Mouse (Mus musculus) midbrain, embryonic 16.5 days (tissue): ENCODE results near the gene Nedd8. TPM values are rescaled to one million over a fixed set of nuclear protein-coding genes. Genes with fewer than 3 reads are reported as not detected.
A peak's percentile ranks its signal among the peaks of the same experiment; 100 is the strongest.

Experiments used
- ATAC-seq: fragments of 200-750 bp; cut with Nextera tagmentation; 2 replicates; pipeline ENCODE4 v1.8.0; 2017; ENCODE audit warnings: moderate TSS enrichment
- H3K27ac ChIP-seq: fragments of 300-500 bp; sonication (generic); 2 replicates; pipeline ENCODE4 v1.5.1; 2014; ENCODE audit warnings: mild to moderate bottlenecking, low read length, mixed read lengths
- H3K27me3 ChIP-seq: fragments of 300-500 bp; sonication (generic); 2 replicates; pipeline ENCODE4 v1.6.1; 2014; ENCODE audit warnings: low read depth, low read length, mixed read lengths; ENCODE audit not compliant: control insufficient read depth, insufficient read depth
- H3K36me3 ChIP-seq: fragments of 300-500 bp; sonication (generic); 2 replicates; pipeline ENCODE4 v1.6.1; 2014; ENCODE audit warnings: mild to moderate bottlenecking, low read length, moderate library complexity, mixed read lengths; ENCODE audit not compliant: control insufficient read depth, insufficient read depth
- H3K4me1 ChIP-seq: fragments of 300-500 bp; sonication (generic); 2 replicates; pipeline ENCODE4 v1.6.1; 2014; ENCODE audit warnings: mild to moderate bottlenecking, low read length, mixed read lengths; ENCODE audit not compliant: control insufficient read depth, insufficient read depth
- H3K4me2 ChIP-seq: fragments of 300-500 bp; sonication (generic); 2 replicates; pipeline ENCODE4 v1.6.1; 2014; ENCODE audit warnings: mild to moderate bottlenecking, low read length, mixed read lengths
- H3K4me3 ChIP-seq: fragments of 300-500 bp; sonication (generic); 2 replicates; pipeline ENCODE4 v1.5.1; 2014; ENCODE audit warnings: low read depth, mild to moderate bottlenecking, low read length, moderate library complexity, mixed read lengths
- H3K9ac ChIP-seq: fragments of 300-500 bp; sonication (generic); 2 replicates; pipeline ENCODE4 v1.6.1; 2014; ENCODE audit warnings: low read depth, low read length, mixed read lengths
- H3K9me3 ChIP-seq: fragments of 300-500 bp; sonication (generic); replicated peaks from 2 replicates; pipeline ENCODE4 v1.6.1; 2014; ENCODE audit warnings: mild to moderate bottlenecking, low read length, mixed read lengths; ENCODE audit not compliant: control insufficient read depth, poor library complexity, severe bottlenecking
- WGBS: fragments of 180-500 bp; shearing (Covaris S2); extraction: QIAGEN DNeasy Blood & Tissue Kit; methylation state at CpG from one replicate; pipeline ENCODE4 v1.1.7; 2014; 5-methylcytosine and 5-hydroxymethylcytosine counted together
- polyA plus RNA-seq: library from polyadenylated mRNA; unstranded; fragments of >200 nt; fragmentation: Nextera tagmentation; extraction: Ambion mirVana; gene quantifications from 2 replicates; pipeline ENCODE4 v1.2.1, GENCODE M21; 2015

The Nedd8 gene
- 532 and 551 TPM in 2 replicates for polyA plus RNA-seq

DNA sequence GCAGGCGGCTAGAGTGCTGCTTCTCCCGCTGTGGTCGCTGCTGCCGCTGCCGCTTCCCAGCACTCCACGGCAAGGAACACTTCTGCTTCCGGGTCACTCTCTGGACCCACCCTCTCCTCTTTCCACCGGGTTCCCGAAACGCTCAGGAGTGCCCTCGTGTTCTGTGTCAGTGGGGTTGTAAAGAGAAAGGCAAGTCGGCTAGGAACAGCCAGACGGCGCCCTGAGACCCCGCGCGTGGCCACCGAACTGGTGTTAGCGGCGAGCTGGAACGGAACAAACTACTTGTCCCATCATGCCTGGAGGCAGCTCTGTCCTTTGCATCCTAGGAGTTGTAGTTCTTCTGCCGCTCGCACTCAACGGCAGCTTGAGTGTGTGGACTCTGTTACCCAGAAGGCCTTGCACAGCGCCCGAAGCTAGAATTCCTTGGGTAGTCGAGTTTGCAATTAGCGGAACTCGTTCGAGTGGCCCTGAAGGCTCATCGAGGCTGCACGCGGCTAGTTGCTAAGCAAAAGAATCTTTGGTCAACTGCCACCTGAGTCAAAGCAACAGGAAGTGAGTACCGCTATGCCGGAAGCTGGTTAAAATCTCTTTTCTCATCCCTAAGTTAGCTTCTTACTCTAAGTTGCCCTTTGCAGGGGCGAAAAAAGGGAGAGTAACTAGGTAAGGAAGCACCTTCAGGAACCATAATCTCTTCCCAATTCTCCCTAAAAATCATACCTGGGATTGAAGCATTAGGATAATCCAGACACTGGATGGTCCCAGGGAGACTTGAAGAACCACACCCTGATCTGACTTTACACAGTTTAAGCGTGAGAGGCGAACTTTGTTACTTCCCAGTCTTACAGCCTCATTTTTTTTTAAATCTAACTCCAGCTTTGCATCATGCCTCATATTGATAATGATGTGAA is at the start of gene Nedd8, which contains the start of gene Gmpr2:
Gene Nedd8 (minus strand): TSS at position 292 of the 908 bp plus-strand sequence.
Gene Gmpr2 (plus strand): TSS at position 109 of the 908 bp plus-strand sequence.
- peak within 1 kb of the TSS; percentile 85 for H3K9ac ChIP-seq
- H3K4me3 ChIP-seq: peak within 1 kb of the TSS; percentile 85
- ATAC-seq: peak; percentile 98
- WGBS: 1% methylated on average over 38 of the region's 38 CpGs
- H3K27ac ChIP-seq: peak within 1 kb of the TSS; percentile 90
- H3K27me3 ChIP-seq: no peaks in the 10 kb centered on the region
- peaks cover 8% of the 10 kb centered on the region for H3K36me3 ChIP-seq
- peaks cover 19% of the 10 kb centered on the region for H3K4me1 ChIP-seq
- H3K4me2 ChIP-seq: peak within 1 kb of the TSS; percentile 85
- H3K9me3 ChIP-seq: no peaks in the 10 kb centered on the region

DNA sequence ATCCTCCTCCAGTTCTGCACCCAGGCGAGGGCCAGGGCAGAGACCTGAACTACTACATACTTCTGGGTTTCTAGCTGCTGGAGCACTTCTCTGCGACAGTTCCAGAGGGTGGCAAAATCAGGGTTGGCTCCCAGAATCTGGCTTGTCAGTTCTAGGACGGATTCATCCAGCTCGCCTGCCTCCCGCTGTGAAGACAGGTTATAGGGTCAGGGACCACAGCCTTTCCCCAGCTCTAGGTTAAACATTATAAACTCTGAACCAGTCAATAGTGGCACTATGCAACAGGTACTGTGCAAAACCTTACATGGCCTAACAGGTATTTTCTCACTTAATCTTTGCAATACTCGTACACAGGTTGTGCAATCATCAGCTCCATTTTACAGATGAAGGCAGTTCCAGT is 49.2 kb upstream of the Nedd8 start:
- Histone ChIP-seq H3K36me3 (peaks cover 17% of the 10 kb centered on the region; the same call in 1 of the 2 replicates), H3K9me3 (no peaks in the 10 kb centered on the region), H3K9ac (peak overlapping the region; percentile 75; the same call in 1 of the 2 replicates), H3K27ac (peak overlapping the region; percentile 82; the same call in 1 of the 2 replicates), H3K4me3 (peak overlapping the region; percentile 69), H3K27me3 (no peaks in the 10 kb centered on the region), H3K4me2 (peak overlapping the region; percentile 79), H3K4me1 (peaks cover 14% of the 10 kb centered on the region)
- no peak for ATAC-seq
- 72% methylated on average over 6 of the region's 6 CpGs for WGBS

DNA sequence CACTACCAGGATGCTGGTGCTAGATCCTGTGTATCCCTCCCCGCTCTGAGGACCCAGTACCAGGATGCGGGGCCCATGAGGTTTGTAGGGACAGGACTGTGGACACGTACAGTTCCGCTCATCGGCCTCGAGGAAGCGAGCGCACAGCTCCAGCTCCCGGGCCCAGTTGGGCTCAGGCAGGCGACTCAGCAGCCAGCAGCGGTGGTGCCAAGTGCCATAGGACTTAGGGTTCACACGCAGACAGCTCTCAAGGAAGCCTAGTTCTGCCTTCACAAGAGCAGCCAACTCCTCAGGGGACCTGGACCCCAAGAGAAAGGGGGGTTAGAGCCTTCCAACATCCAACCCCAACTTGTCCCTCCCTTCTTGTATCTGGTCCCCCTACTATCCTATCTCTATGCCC is 48.7 kb upstream of the Nedd8 start:
- Histone ChIP-seq H3K36me3 (peaks cover 17% of the 10 kb centered on the region; the same call in 1 of the 2 replicates), H3K4me3 (no peak overlapping the region), H3K9me3 (no peaks in the 10 kb centered on the region), H3K27me3 (no peaks in the 10 kb centered on the region), H3K27ac (no peak overlapping the region), H3K4me2 (peak overlapping the region; percentile 79; the same call in 1 of the 2 replicates), H3K9ac (no peak overlapping the region; the same call in 1 of the 2 replicates), H3K4me1 (peaks cover 14% of the 10 kb centered on the region)
- WGBS: 93% methylated on average over 12 of the region's 12 CpGs
- ATAC-seq: no peak

- no peaks in the 10 kb centered on the region for H3K9me3 ChIP-seq
- no peak overlapping the region for H3K4me3 ChIP-seq
- no peak overlapping the region for H3K9ac ChIP-seq
- peaks cover 17% of the 10 kb centered on the region; the same call in 1 of the 2 replicates for H3K36me3 ChIP-seq
- WGBS: 89% methylated on average over 6 of the region's 6 CpGs
- no peak overlapping the region for H3K4me2 ChIP-seq
- H3K27me3 ChIP-seq: no peaks in the 10 kb centered on the region
- H3K27ac ChIP-seq: no peak overlapping the region
- peaks cover 14% of the 10 kb centered on the region for H3K4me1 ChIP-seq
- ATAC-seq: no peak
Observed at GRCm38 (mm10) chr14:55719737-55720136, 47.8 kb upstream of the Nedd8 start.

DNA sequence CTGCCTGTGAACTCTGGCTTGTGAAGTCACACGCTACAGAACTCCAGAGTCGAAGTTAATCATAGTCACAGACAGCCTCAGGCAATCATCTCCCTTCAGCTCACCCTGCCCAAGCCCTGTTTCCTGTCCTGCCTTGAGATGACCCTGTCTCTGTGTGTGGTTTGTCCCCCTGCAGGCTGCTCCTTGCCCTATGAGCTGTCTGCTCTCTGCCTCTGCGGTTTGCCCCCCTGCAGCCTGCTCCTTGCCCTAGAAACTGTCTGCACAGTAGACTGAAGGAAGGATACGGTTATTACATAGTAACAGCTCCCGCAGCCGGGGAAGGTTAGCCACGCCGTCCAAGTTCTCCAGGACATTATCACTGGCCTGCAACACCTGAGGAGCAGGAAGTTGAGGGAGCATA is 45.0 kb upstream of the Nedd8 start:
- peaks cover 9% of the 10 kb centered on the region for H3K4me1 ChIP-seq
- 91% methylated on average over 8 of the region's 8 CpGs for WGBS
- no peaks in the 10 kb centered on the region for H3K9me3 ChIP-seq
- peaks cover 7% of the 10 kb centered on the region for H3K27me3 ChIP-seq
- ATAC-seq: no peak
- H3K4me3 ChIP-seq: no peak overlapping the region
- no peak overlapping the region for H3K27ac ChIP-seq
- no peak overlapping the region for H3K4me2 ChIP-seq
- H3K9ac ChIP-seq: no peak overlapping the region
- peaks cover 17% of the 10 kb centered on the region; the same call in 1 of the 2 replicates for H3K36me3 ChIP-seq

- 96% methylated on average over 6 of the region's 6 CpGs for WGBS
- Histone ChIP-seq H3K9me3 (no peaks in the 10 kb centered on the region), H3K9ac (no peak overlapping the region), H3K4me1 (peaks cover 6% of the 10 kb centered on the region), H3K4me3 (no peak overlapping the region), H3K27ac (no peak overlapping the region), H3K27me3 (peaks cover 7% of the 10 kb centered on the region), H3K36me3 (peaks cover 17% of the 10 kb centered on the region; the same call in 1 of the 2 replicates), H3K4me2 (no peak overlapping the region)
- ATAC-seq: no peak
Observed at GRCm38 (mm10) chr14:55716271-55716670, 44.3 kb upstream of the Nedd8 start.

GRCm38 (mm10) chr14:55714893-55715292 is 43.0 kb upstream of the Nedd8 start:
- no peak for ATAC-seq
- Histone ChIP-seq H3K4me1 (no peaks in the 10 kb centered on the region), H3K36me3 (peaks cover 14% of the 10 kb centered on the region; the same call in 1 of the 2 replicates), H3K4me2 (no peak overlapping the region), H3K9me3 (no peaks in the 10 kb centered on the region), H3K27me3 (peaks cover 7% of the 10 kb centered on the region), H3K27ac (no peak overlapping the region), H3K9ac (no peak overlapping the region), H3K4me3 (no peak overlapping the region)
- 44% methylated on average over 6 of the region's 6 CpGs for WGBS

- Histone ChIP-seq H3K4me3 (no peak within 1 kb of the TSS), H3K4me2 (no peak within 1 kb of the TSS), H3K4me1 (no peaks in the 10 kb centered on the region), H3K27me3 (peaks cover 7% of the 10 kb centered on the region), H3K36me3 (peaks cover 12% of the 10 kb centered on the region; the same call in 1 of the 2 replicates), H3K9me3 (no peaks in the 10 kb centered on the region), H3K9ac (no peak within 1 kb of the TSS), H3K27ac (no peak within 1 kb of the TSS)
- 27% methylated on average over 4 of the region's 4 CpGs for WGBS
- no peak for ATAC-seq
Observed at GRCm38 (mm10) chr14:55713729-55714122, 41.8 kb upstream of the Nedd8 start, which contains the start of gene Tgm1. Tgm1 (minus strand) TSS chr14:55713926.
